Mouse (Mus musculus) layer of hippocampus, adult 2 months (tissue): ENCODE measurements around the gene Ifi47. TPM values are rescaled to one million over a fixed set of nuclear protein-coding genes. Genes with fewer than 3 reads are reported as not detected.

Experiments
- DNase-seq, 2 experiments: peaks; one replicate each; pipeline ENCODE4 v3.0.0; 2022; ENCODE audit warnings: low spot score in 2 of 2
- H3K27ac ChIP-seq: fragments of 200-600 bp; 2 replicates; pipeline ENCODE4 v1.8.1; 2022
- H3K4me3 ChIP-seq: fragments of 200-600 bp; 2 replicates; pipeline ENCODE4 v1.8.1; 2022; ENCODE audit warnings: mild to moderate bottlenecking
- CTCF ChIP-seq: fragments of 200-600 bp; conservative IDR thresholded peaks from 2 replicates; pipeline ENCODE4 v1.8.1; 2022; ENCODE audit warnings: antibody characterized with exemption, mild to moderate bottlenecking, moderate library complexity
- total RNA-seq, 2 experiments: library from RNA; stranded (reverse); gene quantifications; 2 replicates each; pipeline ENCODE4 v1.2.3; 2021

The Ifi47 gene
- total RNA-seq, 2 experiments from 2014 or later: 0.41 to 0.56 TPM

- no peak for TF ChIP-seq CTCF
- Histone ChIP-seq H3K4me3 (no peak overlapping the region), H3K27ac (no peak overlapping the region)
- no peak for DNase-seq
These were observed 6.8 kb downstream of the Ifi47 start for GRCm38 (mm10) chr11:49083146-49083545.

GRCm38 (mm10) chr11:49083808-49084207 is 7.4 kb downstream of the Ifi47 start:
- H3K4me3 ChIP-seq: no peak overlapping the region
- H3K27ac ChIP-seq: no peak overlapping the region
- DNase-seq: no peak
- no peak for TF ChIP-seq CTCF

GRCm38 (mm10) chr11:49084385-49084784 is 8.0 kb downstream of the Ifi47 start:
- no peak overlapping the region for H3K4me3 ChIP-seq
- no peak for DNase-seq
- no peak for TF ChIP-seq CTCF
- H3K27ac ChIP-seq: no peak overlapping the region

- H3K27ac ChIP-seq: no peak overlapping the region
- no peak overlapping the region for H3K4me3 ChIP-seq
- peak; percentile 26; the same call in 1 of the 2 replicates for TF ChIP-seq CTCF
- DNase-seq: no peak
These were observed 8.5 kb downstream of the Ifi47 start for GRCm38 (mm10) chr11:49084875-49085274.

DNA sequence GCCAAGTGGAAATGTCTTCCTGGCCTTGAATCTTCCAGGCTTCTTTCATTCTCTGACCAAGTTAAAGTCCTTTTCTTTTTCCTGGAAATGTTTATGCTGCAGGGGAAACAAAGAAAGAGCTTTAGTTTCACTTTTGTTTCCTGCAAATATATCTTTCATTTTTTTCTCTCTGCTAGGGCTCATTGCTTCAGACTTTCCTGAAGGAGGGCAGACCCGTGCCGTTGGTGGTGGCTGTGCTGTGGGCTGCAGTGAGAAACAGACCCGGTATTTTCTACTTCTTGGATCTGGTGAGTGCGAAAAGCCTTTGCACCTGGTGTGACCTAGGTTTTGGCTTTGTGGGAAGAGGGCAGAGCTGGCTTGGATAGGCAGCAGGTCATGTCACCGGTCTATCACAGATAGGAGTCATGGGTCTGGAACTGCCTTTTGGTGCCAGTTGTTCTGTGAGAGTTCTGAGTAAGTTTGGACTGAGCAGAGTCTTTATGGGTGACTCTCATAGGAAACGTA is 10.5 kb downstream of the Ifi47 start:
- peak overlapping the region; percentile 18; the same call in 1 of the 2 replicates for H3K27ac ChIP-seq
- no peak for DNase-seq
- no peak for TF ChIP-seq CTCF
- H3K4me3 ChIP-seq: no peak overlapping the region; the same call in 1 of the 2 replicates

GRCm38 (mm10) chr11:49087830-49088616 is 11.6 kb downstream of the Ifi47 start:
- no peak for DNase-seq
- H3K4me3 ChIP-seq: no peak overlapping the region
- no peak for TF ChIP-seq CTCF
- no peak overlapping the region for H3K27ac ChIP-seq

- no peak overlapping the region for H3K27ac ChIP-seq
- no peak for DNase-seq
- TF ChIP-seq CTCF: no peak
- no peak overlapping the region for H3K4me3 ChIP-seq
These were observed 12.7 kb downstream of the Ifi47 start for GRCm38 (mm10) chr11:49088990-49089652.

DNA sequence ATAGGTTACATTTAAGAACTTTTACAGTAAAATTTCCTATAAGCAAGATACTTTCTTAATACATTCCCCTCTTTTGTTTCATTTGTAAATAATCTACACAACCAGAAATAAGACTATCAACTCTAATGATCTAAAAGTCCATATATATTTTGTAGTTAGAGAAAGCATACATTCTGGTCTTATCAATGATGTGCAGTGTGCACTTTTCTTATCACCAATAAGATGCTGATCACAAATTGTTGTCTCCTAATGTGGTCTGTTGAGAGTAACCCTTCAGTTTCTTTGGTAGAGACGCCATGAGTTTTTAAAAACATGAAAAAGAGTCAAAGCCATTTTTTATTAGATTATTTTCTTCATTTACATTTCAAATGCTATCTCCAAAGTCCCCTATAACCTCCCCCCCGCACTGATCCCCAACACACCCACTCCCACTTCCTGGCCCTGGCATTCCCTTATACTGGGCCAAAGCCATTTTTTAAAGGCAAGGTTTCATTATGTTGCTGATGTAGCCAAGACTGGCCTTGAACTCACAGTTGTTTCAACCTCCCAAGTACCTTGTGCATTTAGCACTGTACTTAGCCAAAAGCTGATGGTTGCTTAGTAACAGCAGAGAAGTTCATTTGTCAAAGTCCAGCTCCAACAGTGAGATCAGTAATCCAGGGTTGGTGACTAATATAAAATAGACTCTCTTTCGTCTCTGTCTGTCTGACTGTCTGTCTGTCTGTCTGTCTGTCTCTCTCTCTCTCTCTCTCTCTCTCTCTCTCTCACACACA is 13.5 kb downstream of the Ifi47 start:
- TF ChIP-seq CTCF: no peak
- no peak overlapping the region for H3K27ac ChIP-seq
- H3K4me3 ChIP-seq: no peak overlapping the region
- no peak for DNase-seq

DNA sequence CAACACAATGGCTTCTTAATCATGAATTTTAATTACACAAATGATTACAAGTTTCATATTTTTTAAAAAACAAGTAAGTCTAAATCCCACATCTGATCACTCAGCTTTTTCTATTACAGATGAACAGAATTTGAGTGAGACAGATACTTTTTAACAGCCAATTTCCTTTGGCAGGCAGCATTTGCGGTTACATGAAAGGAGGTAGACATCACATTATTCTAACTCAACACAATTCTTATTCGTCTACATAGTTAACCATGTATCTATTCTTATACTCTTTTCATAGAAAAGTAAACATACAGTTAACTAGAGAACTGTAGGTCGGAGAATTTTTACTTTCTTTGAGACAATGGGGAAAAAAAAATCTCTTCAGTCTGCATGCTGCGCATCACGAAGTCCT is 14.2 kb downstream of the Ifi47 start:
- no peak for DNase-seq
- Histone ChIP-seq H3K4me3 (no peak overlapping the region), H3K27ac (no peak overlapping the region)
- TF ChIP-seq CTCF: no peak

DNA sequence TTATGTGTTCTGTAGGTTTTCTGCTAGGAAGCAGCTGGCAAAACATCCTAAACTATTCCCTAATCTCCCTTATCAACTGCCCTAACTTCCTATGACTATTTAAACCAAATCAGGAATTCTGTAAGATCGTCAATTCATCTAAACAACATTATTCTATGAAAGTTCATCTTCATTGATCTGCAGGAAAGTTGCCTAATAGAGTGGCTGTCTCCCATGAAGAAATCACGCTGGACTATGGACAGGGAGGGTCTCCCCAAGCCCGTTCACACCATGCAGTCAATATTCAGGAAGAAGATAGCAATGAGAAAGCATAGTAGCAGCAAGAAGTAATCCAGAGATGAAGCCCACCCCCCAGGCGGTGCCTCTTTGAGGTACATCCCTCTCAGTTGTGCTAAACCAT is 14.8 kb downstream of the Ifi47 start:
- Histone ChIP-seq H3K4me3 (no peak overlapping the region), H3K27ac (no peak overlapping the region)
- TF ChIP-seq CTCF: no peak
- no peak for DNase-seq

GRCm38 (mm10) chr11:49092053-49092586 is 15.7 kb downstream of the Ifi47 start:
- no peak for TF ChIP-seq CTCF
- no peak overlapping the region for H3K27ac ChIP-seq
- DNase-seq: no peak
- H3K4me3 ChIP-seq: no peak overlapping the region

- Histone ChIP-seq H3K27ac (no peak overlapping the region), H3K4me3 (no peak overlapping the region)
- no peak for TF ChIP-seq CTCF
- DNase-seq: no peak
These were observed 16.4 kb downstream of the Ifi47 start for GRCm38 (mm10) chr11:49092786-49093185.
